Mouse (Mus musculus): ENCODE measurements around the gene Paqr6. TPM values are rescaled to one million over a fixed set of nuclear protein-coding genes. Genes with fewer than 3 reads are reported as not detected.

Gene Paqr6
- 2.4 and 3.2 TPM in 2 replicates for polyA plus RNA-seq (2012; rRNA removed)

- WGBS, result 8% methylated on average over 16 of the region's 16 CpGs
- no peak for DNase-seq (ENCODE audit: low read depth, low spot score)
Observed at GRCm38 (mm10) chr3:88364337-88364736, at the start of gene Paqr6. Gene Paqr6 (plus strand): TSS chr3:88364584.

DNA sequence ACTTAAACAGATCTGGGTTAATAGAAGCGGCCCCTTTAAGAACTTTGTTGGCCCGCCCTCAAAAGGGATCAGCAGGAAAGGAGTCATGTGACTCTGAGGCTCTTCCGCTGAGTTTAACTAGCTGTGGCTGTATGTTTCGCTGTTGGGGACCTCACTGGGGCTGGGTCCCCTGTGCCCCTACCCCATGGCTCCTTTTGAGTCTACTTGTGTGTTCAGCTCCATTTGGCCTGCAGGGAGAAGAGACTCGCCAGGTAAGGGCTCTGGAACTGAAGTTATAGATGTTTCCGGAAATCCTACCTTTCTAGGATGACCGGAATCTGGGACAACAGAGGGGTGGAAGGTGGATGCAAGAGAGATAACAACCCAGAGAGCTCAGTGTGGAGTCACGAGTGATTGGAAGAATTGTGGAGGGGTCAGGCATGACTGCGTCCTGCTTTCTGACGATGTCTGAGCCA, 39.4 kb upstream of the Paqr6 start, which contains the start of gene Glmp:
Gene Glmp, plus strand, starts transcription at position 73 of the 455 bp plus-strand sequence.
- DNase-seq (ENCODE audit: low read depth, low spot score), result no peak
- under 1% methylated on average over 10 of the region's 10 CpGs for WGBS

DNA sequence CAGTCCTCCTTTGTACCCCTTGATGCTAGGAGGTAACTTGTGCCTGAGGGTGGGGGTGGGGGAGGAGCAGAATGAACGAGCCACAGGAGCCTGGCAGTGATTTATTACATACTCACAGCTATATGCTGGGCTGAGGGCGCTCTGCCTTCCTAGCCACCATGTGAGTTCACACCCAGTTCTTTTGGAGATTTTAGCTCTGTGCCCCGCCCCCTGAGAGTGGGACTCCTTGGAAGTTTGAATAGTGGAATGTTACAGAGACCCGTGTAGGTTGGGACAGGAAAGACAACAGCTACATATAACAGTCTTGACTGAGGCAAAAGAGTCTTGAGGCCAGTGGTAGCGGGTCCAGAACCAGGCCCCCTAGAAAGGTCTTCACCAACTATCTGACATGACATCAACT, 35.4 kb upstream of the Paqr6 start:
- DNase-seq (ENCODE audit: low read depth, low spot score), result no peak
- WGBS, result 59% methylated on average over 5 of the region's 5 CpGs

DNA sequence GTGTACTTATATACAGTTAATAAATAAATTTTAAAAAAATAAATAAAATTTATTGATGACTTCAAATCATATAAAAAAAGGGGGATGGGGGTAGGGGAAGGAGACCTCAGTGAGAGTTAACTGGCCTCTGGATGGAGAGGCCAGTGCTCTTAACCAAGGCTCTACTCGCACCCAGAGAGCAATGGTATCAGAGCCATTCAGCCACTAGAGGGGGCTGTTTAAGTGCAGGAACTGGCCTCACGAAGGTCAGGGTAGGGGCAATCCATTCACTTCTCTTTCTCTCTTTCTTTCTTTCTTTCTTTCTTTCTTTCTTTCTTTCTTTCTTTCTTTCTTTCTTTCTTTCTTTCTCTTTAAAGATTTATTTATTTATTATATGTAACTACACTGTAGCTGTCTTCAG, 33.1 kb upstream of the Paqr6 start:
- DNase-seq (ENCODE audit: low read depth, low spot score), result no peak
- WGBS, result 19% methylated on average over 2 of the region's 2 CpGs

DNA sequence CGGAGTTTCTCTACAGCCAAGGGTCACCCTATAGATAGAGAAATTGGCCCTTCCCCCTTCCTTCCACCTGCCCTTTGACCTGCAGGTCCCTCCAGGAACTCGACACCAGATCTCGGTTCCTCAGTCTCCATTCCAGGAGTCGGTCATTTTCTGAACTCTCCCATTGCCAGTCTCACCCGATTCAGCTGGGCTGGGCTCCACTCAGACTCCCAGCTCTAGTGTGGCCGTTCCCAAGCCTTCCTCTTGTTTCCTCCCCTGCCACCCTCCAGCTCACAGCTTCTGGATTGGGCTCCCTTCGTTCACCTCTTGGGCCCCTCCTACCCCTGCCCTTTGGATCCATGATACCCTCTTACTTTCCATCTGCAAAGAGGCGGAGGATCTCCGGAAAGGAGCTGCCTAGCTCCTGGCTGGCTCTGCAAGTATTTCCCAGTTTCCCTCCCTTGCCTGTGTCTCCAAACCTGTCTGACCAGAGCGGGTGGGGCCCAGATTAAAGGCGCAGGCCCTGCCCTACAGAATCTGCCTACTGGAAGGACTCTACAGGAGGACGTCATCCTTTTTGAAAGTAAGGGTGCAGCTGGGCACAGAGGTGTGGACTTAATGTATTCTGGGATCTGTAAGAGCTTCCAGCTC, 30.2 kb upstream of the Paqr6 start:
- WGBS, result 21% methylated on average over 12 of the region's 12 CpGs
- peak; percentile 89 for DNase-seq (ENCODE audit: low read depth, low spot score)

DNA sequence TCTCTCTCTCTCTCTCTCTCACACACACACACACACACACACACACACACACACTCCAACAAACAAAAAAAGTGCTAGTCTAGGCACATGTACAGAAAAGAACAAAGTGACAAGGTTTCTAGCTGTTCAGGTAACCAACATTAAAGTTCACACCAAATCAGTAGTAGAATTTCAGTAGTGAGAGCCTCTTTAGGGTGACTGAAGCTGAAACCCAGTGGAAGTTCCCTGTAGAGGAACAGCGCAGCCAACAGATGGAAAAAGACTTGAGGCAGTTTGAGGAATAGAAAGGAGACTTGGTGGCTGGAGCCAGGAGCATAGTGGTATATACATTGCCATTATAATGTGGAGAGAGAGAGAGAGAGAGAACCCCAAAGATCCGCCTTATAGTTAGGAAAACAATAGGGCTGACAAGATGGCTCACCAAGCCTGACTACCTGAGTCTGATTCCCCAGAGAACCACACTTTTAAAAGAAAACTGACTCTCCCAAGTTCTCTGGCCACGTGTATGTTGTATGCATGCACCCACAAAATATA, 29.4 kb upstream of the Paqr6 start:
- DNase-seq (ENCODE audit: low read depth, low spot score), result no peak
- 16% methylated on average over 3 of the region's 3 CpGs for WGBS

GRCm38 (mm10) chr3:88335436-88336053, 28.8 kb upstream of the Paqr6 start:
- no peak for DNase-seq (ENCODE audit: low read depth, low spot score)
- under 1% methylated on average over 27 of the region's 27 CpGs for WGBS

DNA sequence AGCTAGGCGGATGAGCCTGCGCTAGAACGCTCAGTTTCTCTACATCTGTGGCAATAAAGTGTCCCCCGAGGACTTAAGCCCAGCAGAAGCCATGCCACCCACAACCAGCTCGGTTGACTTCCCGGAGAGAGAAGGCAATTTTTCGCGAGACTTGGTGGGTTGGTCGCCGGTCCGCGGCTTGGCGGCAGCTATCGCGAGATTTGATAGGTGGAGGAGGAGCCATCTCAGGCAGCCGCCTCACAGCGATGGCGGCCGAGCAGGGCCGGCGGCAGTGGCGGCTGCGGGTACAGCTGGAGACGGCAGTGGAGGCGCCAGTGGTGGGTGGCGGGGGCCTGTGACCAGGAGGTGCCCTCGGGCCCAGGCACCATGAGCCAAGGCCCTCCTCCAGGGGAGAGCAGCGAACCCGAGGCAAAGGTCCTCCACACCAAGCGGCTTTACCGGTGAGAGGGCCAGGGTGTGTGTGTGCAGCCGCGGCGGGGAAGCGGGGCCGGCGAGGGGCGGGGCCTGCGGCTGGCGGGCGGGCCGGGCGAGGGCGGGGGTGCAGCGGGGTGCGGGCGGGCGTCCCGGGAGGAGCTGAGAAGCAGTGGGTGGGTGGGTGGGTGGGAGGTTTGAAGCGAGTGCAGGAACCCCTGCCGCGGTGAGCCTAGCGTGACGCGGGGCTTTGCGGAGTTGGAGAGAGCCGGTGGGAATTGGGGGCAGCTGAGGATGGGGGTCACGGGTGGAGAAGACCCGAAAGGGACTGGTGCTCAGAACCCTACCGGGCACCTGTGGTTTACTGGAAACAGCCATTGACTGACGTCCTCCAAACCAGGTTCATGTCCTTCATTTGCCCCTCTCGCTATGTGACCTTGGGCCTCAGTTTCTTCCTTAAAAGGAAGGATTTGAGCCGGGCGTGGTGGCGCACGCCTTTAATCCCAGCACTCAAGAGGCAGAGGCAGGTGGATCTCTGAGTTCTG, 28.0 kb upstream of the Paqr6 start, which contains the start of the genes Tmem79 and Smg5:
Gene Tmem79, minus strand, starts transcription at position 91 of the 956 bp plus-strand sequence.
Gene Smg5, plus strand, starts transcription at position 203 of the 956 bp plus-strand sequence.
- 1% methylated on average over 65 of the region's 66 CpGs for WGBS
- peak; percentile 81 for DNase-seq (ENCODE audit: low read depth, low spot score)

- 39% methylated on average over 11 of the region's 11 CpGs for WGBS
- no peak for DNase-seq (ENCODE audit: low read depth, low spot score)
Observed at GRCm38 (mm10) chr3:88337367-88338020, 26.9 kb upstream of the Paqr6 start.

DNA sequence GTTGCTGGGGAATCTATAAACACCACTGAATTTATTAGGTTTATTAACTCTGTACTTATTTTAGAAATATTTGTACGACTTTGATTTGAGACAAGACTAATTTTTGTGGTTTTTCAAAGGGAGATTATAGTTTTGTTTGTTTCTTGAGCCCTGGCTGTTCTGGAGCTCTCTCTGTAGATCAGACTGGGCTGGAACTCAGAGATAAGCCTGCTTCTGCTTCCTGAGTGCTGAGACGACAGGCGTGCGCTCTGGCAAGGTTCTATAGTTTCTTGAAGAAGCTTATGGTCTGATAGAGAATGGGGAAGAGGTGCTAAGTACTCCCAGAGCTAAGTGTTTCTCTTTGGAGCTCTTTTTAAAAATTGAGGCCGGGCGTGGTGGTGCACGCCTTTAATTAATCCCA, 26.1 kb upstream of the Paqr6 start:
- 87% methylated on average over 7 of the region's 7 CpGs for WGBS

GRCm38 (mm10) chr3:88339006-88339405, 25.4 kb upstream of the Paqr6 start:
- 68% methylated on average over 3 of the region's 3 CpGs for WGBS
- no peak for DNase-seq (ENCODE audit: low read depth, low spot score)

More for the DNA sequence above, 26.1 kb upstream of the Paqr6 start:
- DNase-seq (ENCODE audit: low read depth, low spot score), result no peak

GRCm38 (mm10) chr3:88350732-88351131, 13.7 kb upstream of the Paqr6 start:
- no peak for DNase-seq (ENCODE audit: low read depth, low spot score)
- 91% methylated on average over 13 of the region's 13 CpGs for WGBS

GRCm38 (mm10) chr3:88352907-88353306, 11.5 kb upstream of the Paqr6 start:
- no peak for DNase-seq (ENCODE audit: low read depth, low spot score)
- 80% methylated on average over 9 of the region's 9 CpGs for WGBS

- WGBS, result 86% methylated on average over 8 of the region's 8 CpGs
- DNase-seq (ENCODE audit: low read depth, low spot score), result no peak
Observed at GRCm38 (mm10) chr3:88354396-88355165, 9.8 kb upstream of the Paqr6 start.

DNA sequence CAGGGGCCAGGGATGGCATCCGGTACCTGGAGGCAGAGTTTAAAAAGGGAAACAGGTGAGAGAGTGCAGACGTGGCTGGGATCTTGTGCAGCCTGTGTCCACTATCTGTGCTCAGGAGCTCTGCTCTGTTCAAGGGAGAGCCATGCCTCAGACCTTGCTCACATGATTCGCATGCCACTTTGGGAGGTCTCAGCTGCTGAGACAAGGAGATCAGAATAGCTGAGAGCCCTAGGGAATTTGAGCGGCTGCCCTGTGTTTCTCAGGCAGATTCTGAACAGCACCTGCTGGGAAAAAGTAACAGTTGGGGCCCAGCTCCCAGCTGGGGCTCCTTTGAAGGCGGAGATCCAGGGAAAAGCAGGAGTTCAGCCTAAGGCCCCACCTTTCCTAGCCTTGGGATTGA, 4.8 kb upstream of the Paqr6 start:
- no peak for DNase-seq (ENCODE audit: low read depth, low spot score)
- WGBS, result 89% methylated on average over 5 of the region's 5 CpGs

DNA sequence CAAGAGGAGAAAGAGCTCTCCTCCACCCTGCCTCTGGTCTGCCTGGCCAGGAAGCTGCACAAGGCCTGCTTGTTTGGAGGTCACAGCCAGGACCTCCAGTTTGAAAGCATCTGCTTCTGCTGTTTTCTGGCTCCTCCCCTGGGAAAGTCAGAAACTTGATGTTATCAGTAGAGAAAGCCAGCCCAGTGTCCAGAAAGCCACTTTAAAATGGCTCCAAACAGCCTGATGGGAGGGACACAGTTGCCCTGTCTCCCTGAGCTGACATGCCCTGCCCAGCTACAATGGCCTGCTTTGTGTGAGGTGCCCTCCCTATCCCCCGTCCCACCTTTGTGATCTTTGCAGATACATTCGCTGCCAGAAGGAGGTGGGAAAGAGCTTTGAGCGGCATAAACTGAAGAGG, 4.4 kb upstream of the Paqr6 start:
- DNase-seq (ENCODE audit: low read depth, low spot score), result no peak

GRCm38 (mm10) chr3:88361096-88361495, 3.3 kb upstream of the Paqr6 start:
- DNase-seq (ENCODE audit: low read depth, low spot score), result no peak
- 73% methylated on average over 6 of the region's 6 CpGs for WGBS

More for the DNA sequence above, 4.4 kb upstream of the Paqr6 start:
- 78% methylated on average over 3 of the region's 3 CpGs for WGBS

DNA sequence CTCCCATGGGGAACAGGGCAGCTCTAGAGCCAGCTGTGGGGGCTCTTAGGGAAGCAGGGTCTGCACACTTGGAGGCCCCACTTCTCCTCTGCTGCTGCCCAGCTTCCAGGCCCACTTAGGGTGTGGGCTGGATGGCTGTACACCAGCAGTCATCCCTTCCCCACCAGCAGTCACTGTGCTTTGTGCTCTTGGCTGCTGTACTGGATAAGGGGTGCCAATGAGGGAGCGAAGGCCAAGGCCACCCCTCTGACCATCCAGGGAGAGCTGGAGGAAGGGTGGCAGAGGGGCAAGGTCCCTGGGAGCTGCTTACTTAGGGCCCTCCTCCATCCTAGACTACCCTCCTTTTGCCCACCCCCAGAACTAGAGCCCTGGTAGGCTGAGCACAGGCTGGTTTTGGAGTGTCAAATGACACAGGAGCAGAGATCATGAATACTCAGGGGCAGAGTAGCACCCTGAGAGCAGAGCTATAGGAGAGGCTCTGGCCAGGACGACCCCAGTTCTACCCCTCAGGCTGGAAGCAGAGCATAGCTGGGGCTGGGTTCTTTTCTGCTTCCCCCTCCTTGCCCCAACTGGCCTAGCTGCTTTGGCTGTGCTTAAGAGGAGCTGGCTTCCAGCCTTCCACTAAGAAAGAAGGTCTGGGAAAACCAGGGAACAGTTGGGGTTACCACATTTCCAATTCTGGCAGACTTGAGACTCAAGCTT, 2.6 kb upstream of the Paqr6 start:
- 81% methylated on average over 2 of the region's 2 CpGs for WGBS
- no peak for DNase-seq (ENCODE audit: low read depth, low spot score)

Measured in large intestine, adult 2 months (tissue).